Mouse (Mus musculus) intestine, postnatal 0 days (tissue): ENCODE data around the gene Atf6b. TPM values are rescaled to one million over a fixed set of nuclear protein-coding genes. Genes with fewer than 3 reads are reported as not detected.

Experiments
- ATAC-seq: fragments of 200-750 bp; cut with Nextera tagmentation; 2 replicates; pipeline ENCODE4 v1.8.0; 2017; ENCODE audit warnings: mild to moderate bottlenecking, moderate TSS enrichment, moderate library complexity
- H3K27ac ChIP-seq: fragments of 300-500 bp; sonication (generic); 2 replicates; pipeline ENCODE4 v1.5.1; 2014; ENCODE audit warnings: mild to moderate bottlenecking, low read depth, low read length, moderate library complexity
- H3K27me3 ChIP-seq: fragments of 300-500 bp; sonication (generic); replicated peaks from 2 replicates; pipeline ENCODE4 v1.6.1; 2014; ENCODE audit warnings: low read length, mixed read lengths; ENCODE audit not compliant: control insufficient read depth, insufficient read depth
- H3K36me3 ChIP-seq: fragments of 300-500 bp; sonication (generic); 2 replicates; pipeline ENCODE4 v1.6.1; 2014; ENCODE audit warnings: mild to moderate bottlenecking, moderate library complexity; ENCODE audit not compliant: control insufficient read depth, insufficient read depth
- H3K4me1 ChIP-seq: fragments of 300-500 bp; sonication (generic); replicated peaks from 2 replicates; pipeline ENCODE4 v1.6.1; 2014; ENCODE audit warnings: antibody characterized with exemption, low read length, mixed read lengths; ENCODE audit not compliant: control insufficient read depth, insufficient read depth
- H3K4me2 ChIP-seq: fragments of 300-500 bp; sonication (generic); replicated peaks from 2 replicates; pipeline ENCODE4 v1.6.1; 2014; ENCODE audit warnings: low read depth, mild to moderate bottlenecking, moderate library complexity
- H3K4me3 ChIP-seq: fragments of 300-500 bp; sonication (generic); 2 replicates; pipeline ENCODE4 v1.5.1; 2014; ENCODE audit warnings: low read depth, low read length
- H3K9ac ChIP-seq: fragments of 300-500 bp; sonication (generic); 2 replicates; pipeline ENCODE4 v1.6.1; 2014; ENCODE audit warnings: mild to moderate bottlenecking, low read depth, low read length
- H3K9me3 ChIP-seq: fragments of 300-500 bp; sonication (generic); 2 replicates; pipeline ENCODE4 v1.6.1; 2016; ENCODE audit warnings: mixed run types; ENCODE audit not compliant: control insufficient read depth
- CTCF ChIP-seq: sonication (generic); IDR thresholded peaks from 2 replicates; pipeline ENCODE4 v1.5.1; 2016; ENCODE audit warnings: low read depth, mild to moderate bottlenecking, control low read depth, antibody characterized with exemption, moderate library complexity
- WGBS: fragments of 180-500 bp; shearing (Covaris S2); extraction: QIAGEN DNeasy Blood & Tissue Kit; methylation state at CpG from one replicate; pipeline ENCODE4 v1.1.7; 2014; 5-methylcytosine and 5-hydroxymethylcytosine counted together
- polyA plus RNA-seq: library from polyadenylated mRNA; unstranded; fragments of >200 nt; fragmentation: Nextera tagmentation; extraction: Ambion mirVana; gene quantifications from 2 replicates; pipeline ENCODE4 v1.2.1, GENCODE M21; 2015

Atf6b gene
- polyA plus RNA-seq, 1 experiment from 2014 or later = 22.9 TPM

DNA sequence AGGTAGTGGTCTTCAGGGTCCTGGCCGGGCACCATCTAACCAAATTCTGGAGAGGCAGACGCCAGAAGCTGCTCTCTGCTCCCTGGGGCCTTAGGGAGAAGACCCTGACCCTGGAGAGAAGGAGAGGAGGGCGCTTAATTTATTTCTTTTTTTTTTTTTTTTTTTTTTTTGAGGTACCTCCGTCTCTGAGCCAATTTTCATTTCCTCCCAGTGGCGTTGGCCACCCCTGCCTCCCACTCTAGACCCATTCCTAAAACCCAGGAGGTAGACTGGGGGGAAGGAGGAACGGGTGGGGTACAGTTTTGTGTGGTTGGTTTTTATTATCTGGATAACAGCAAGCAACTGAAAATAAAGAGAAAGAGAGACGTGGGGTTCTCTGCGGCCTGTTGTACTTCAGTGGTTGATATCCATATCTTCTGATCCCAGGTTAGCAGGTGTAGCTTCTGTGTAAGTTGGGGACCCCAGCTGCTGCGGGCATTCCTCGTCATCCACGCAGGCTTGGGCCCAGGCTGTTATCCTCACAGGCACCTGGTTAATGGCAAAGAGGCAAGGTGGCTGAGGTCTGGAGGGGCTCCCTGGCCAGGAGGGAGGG lies 33.8 kb upstream of the Atf6b start:
- no peak for TF ChIP-seq CTCF
- H3K36me3 ChIP-seq = peaks cover 78% of the 10 kb centered on the region
- 79% methylated on average over 11 of the region's 11 CpGs for WGBS
- H3K9ac ChIP-seq = no peak overlapping the region
- H3K9me3 ChIP-seq = no peaks in the 10 kb centered on the region
- H3K27me3 ChIP-seq = no peaks in the 10 kb centered on the region
- H3K4me2 ChIP-seq = no peak overlapping the region
- H3K27ac ChIP-seq = no peak overlapping the region; the same call in 1 of the 2 replicates
- no peak for ATAC-seq
- H3K4me1 ChIP-seq = no peaks in the 10 kb centered on the region
- no peak overlapping the region for H3K4me3 ChIP-seq

DNA sequence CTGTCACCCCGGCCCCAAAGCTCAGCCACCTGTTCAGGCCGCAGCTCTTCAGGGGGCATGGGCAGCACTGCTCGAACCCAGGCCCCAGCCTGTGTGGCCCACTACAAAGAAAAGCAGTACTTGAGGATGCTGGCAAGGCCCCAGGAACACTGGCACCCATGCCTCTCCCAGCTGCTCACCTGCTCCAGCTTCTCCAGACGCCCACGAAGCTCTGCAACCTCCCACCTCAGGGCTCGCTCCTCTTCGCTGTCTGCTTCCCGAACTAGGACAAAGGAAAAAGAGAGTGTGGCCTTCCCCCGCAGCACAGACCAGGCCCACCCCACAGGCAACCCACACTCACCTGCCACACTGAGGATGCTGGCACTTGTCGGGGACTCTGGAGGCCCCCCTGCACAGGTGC lies 33.1 kb upstream of the Atf6b start:
- H3K27ac ChIP-seq = no peak overlapping the region
- TF ChIP-seq CTCF = no peak
- no peaks in the 10 kb centered on the region for H3K27me3 ChIP-seq
- H3K9me3 ChIP-seq = no peaks in the 10 kb centered on the region
- no peak overlapping the region for H3K4me3 ChIP-seq
- no peak overlapping the region for H3K9ac ChIP-seq
- no peak overlapping the region for H3K4me2 ChIP-seq
- peaks cover 74% of the 10 kb centered on the region for H3K36me3 ChIP-seq
- H3K4me1 ChIP-seq = no peaks in the 10 kb centered on the region
- WGBS = 93% methylated on average over 10 of the region's 10 CpGs
- no peak for ATAC-seq

DNA sequence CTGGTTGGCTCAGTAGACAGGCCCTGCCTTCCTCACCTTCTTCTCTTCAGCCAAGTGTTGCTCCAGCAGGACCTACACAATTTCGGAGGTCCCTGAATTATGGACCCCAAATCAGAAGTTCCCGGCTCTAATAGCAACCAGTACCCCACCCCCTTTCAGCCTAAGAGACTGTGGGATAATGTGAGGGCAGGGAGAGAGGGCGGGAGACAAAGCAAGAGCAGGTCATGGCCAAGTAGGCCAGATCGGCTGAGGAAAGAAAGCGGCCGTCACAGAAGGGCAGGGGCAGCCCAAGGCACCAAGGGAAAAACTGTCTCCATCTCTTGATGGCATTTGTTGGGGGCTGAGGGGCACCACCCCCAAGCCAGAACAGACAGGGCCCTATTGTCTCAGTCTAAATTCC lies 31.1 kb upstream of the Atf6b start, which contains the start of gene Egfl8:
Gene Egfl8, minus strand, starts transcription at position 101 of the 400 bp plus-strand sequence.
- Histone ChIP-seq H3K36me3 (peaks cover 70% of the 10 kb centered on the region), H3K4me2 (no peak within 1 kb of the TSS), H3K27ac (no peak within 1 kb of the TSS), H3K4me1 (no peaks in the 10 kb centered on the region), H3K9me3 (no peaks in the 10 kb centered on the region), H3K4me3 (no peak within 1 kb of the TSS), H3K27me3 (no peaks in the 10 kb centered on the region), H3K9ac (no peak within 1 kb of the TSS)
- 85% methylated on average over 6 of the region's 6 CpGs for WGBS
- TF ChIP-seq CTCF = no peak
- no peak for ATAC-seq

DNA sequence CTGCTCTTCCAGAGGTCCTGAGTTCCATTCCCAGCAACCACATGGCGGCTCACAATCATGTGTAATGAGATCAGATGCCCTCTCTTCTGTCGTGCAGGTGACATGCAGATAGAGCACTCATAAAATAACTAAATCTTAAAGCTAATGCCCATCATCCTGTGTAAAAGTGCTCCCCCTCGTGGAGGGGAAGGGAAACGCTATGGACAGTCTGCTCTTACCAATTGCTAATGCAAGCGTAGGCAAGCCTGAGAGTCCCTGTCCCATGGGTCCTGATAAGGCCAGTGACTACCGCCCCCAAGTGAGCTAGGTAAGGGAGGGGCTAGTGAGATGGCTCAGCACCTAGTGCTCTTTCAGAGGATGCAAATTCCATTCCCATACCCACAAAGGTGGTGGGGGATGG lies 27.9 kb upstream of the Atf6b start:
- peaks cover 62% of the 10 kb centered on the region for H3K36me3 ChIP-seq
- H3K9me3 ChIP-seq = no peaks in the 10 kb centered on the region
- no peaks in the 10 kb centered on the region for H3K27me3 ChIP-seq
- no peaks in the 10 kb centered on the region for H3K4me1 ChIP-seq
- H3K27ac ChIP-seq = no peak overlapping the region
- H3K4me3 ChIP-seq = no peak overlapping the region
- peak; percentile 90 for TF ChIP-seq CTCF
- WGBS = 15% methylated on average over 6 of the region's 6 CpGs
- peak; percentile 29 for ATAC-seq
- no peak overlapping the region for H3K9ac ChIP-seq
- no peak overlapping the region for H3K4me2 ChIP-seq

DNA sequence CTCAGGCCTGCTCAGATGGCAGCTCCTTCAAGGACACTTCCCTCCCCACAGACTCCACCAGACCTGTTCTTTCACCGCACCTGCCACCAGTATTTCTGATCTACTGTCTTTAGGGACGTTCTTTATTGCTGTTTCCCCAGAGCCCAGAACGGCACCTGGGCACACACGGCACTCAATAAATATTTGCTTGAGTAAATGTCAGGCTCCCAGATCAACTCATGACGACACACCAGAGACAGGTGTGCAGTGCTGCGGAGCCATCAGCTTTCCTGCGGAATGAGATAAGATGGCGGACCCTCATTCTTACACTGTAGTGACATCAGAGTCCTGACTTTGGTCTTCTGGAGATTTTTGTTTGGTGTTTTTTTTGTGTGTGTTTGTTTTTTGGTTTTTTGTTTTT lies 25.9 kb upstream of the Atf6b start:
- H3K9me3 ChIP-seq = no peaks in the 10 kb centered on the region
- no peak for TF ChIP-seq CTCF
- WGBS = 50% methylated on average over 8 of the region's 8 CpGs
- H3K27me3 ChIP-seq = no peaks in the 10 kb centered on the region
- no peak overlapping the region for H3K4me3 ChIP-seq
- H3K4me2 ChIP-seq = no peak overlapping the region
- ATAC-seq = peak; percentile 58
- peaks cover 49% of the 10 kb centered on the region for H3K36me3 ChIP-seq
- H3K4me1 ChIP-seq = no peaks in the 10 kb centered on the region
- H3K27ac ChIP-seq = no peak overlapping the region
- no peak overlapping the region for H3K9ac ChIP-seq

DNA sequence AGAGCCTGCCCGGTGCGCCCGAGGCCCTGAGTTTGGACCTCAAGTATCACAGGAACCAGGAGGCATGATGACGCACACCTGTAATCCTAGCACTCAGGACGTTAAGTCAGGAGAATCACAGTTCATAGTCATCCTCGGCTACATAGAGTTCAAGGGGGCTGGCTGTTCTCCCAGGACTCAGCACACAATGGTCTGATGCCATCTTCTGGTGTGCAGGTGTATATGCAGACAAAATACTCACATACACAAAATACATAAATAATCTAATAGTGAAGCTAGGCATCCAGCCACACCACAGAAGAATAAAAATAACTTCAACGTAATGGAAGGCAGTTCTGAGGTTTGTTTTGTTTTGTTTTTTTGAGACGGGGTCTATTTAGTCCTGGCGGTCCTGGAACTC lies 23.8 kb upstream of the Atf6b start:
- ATAC-seq = no peak
- H3K4me3 ChIP-seq = no peak overlapping the region
- H3K27me3 ChIP-seq = no peaks in the 10 kb centered on the region
- no peak overlapping the region for H3K27ac ChIP-seq
- H3K4me2 ChIP-seq = no peak overlapping the region
- no peaks in the 10 kb centered on the region; the same call in 1 of the 2 replicates for H3K4me1 ChIP-seq
- H3K36me3 ChIP-seq = peaks cover 32% of the 10 kb centered on the region
- WGBS = 84% methylated on average over 9 of the region's 9 CpGs
- H3K9me3 ChIP-seq = no peaks in the 10 kb centered on the region
- H3K9ac ChIP-seq = no peak overlapping the region
- TF ChIP-seq CTCF = peak; percentile 49
